Mouse (Mus musculus): ENCODE results near the gene Gm5565.

DNA sequence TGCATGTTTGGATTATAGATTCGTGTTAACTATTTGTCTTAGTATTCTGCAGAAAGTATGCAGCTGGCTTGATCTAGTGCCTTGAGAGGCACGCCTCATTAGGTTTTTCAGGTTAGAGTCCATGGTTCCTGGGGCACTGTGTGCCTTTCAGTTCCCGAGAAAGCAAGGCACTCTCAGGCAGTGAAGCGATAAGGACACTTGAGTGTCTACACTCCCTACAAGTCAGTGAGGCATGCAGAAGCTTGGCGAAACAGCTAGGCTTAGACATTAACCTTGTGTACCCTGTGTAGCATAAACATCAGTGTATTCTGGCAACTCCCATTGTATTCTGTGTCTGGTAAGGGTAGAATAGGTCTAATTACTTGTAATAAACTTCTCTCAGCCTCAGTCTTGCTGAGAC lies 45.2 kb upstream of the Gm5565 start:
- TF ChIP-seq CTCF (IDR thresholded peaks at IDR 0.05; ENCODE audit: low read depth, low read length) (no peak), POLR2A (IDR thresholded peaks at IDR 0.05; ENCODE audit: extremely low read depth, insufficient read depth, low read length) (no peak)
